Mouse (Mus musculus) embryonic fibroblast, embryonic 13.5 days (primary cell): Measurements from ENCODE around the gene Smarcb1.

Source experiments
- CTCF ChIP-seq: IDR thresholded peaks from 2 replicates; pipeline ENCODE4 v1.5.1; 2011; ENCODE audit warnings: mild to moderate bottlenecking, control low read depth, low read length, moderate library complexity, borderline replicate concordance; ENCODE audit not compliant: insufficient read depth
- POLR2A ChIP-seq: IDR thresholded peaks from 2 replicates; pipeline ENCODE4 v1.6.1; 2011; ENCODE audit warnings: low read depth, mild to moderate bottlenecking, control low read depth, low read length, moderate library complexity

GRCm38 (mm10) chr10:75949053-75950045 lies 27.9 kb upstream of the Smarcb1 start:
- TF ChIP-seq POLR2A, result no peak
- TF ChIP-seq CTCF, result no peak
